Mouse (Mus musculus): ENCODE data around the gene Tgif1.

DNA sequence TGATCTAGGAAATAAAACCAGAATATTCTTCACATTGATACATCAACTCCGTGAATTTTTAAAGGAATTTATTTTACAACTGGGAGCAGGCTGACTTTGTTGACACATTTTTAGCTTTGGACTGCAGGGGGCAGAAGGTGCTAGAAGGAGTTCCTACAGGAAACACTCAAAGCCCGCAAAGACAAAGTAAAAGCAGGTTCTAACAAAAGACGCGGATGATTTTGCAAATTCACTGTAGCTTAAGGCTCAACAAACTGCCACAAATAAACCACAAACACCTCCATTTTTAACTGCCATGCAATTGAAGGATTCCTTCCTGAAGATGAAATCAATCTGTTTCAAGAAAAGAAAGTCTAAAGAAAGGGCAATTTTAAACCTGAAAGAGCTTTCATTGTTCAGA is 6.3 kb downstream of the Tgif1 start:
- TF ChIP-seq CTCF (conservative IDR thresholded peaks at IDR 0.05 in 1 of 2, IDR thresholded peaks at IDR 0.05 in 1 of 2; ENCODE audit: low read depth in 2 of 2, low read length in 2 of 2): peak; percentile 12 to 80; a peak in 3 of 4 replicates
- peak; percentile 56; the same call in 1 of the 2 replicates for TF ChIP-seq IRF4 (IDR thresholded peaks at IDR 0.05; ENCODE audit: low read depth, low read length)
- no peak for TF ChIP-seq POLR2A (IDR thresholded peaks at IDR 0.05; ENCODE audit: low read depth, low read length)
- TF ChIP-seq MYC (IDR thresholded peaks at IDR 0.05; ENCODE audit: low read depth, low read length): 0 out of 2 replicates have a peak, but pooled peaks have one; percentile 25
- no peak for TF ChIP-seq NELFE (IDR thresholded peaks at IDR 0.05; ENCODE audit: low read depth, low read length)
- no peak for TF ChIP-seq ETS1 (conservative IDR thresholded peaks at IDR 0.05; ENCODE audit: low read depth, low read length)
- no peak for TF ChIP-seq ZMIZ1 (IDR thresholded peaks at IDR 0.05; ENCODE audit: low read depth, low read length)
- TF ChIP-seq TBP (conservative IDR thresholded peaks at IDR 0.05; ENCODE audit: low read depth, low read length): 0 out of 2 replicates have a peak, but pooled peaks have one; percentile 16
- TF ChIP-seq CHD1 (IDR thresholded peaks at IDR 0.05; ENCODE audit: low read depth, low read length): no peak
- TF ChIP-seq SIN3A (IDR thresholded peaks at IDR 0.05; ENCODE audit: low read length): peak; percentile 81
- TF ChIP-seq USF1 (IDR thresholded peaks at IDR 0.05; ENCODE audit: low read depth, low read length): no peak

All from CH12.LX (cell line).